Mouse (Mus musculus) adipocyte (in vitro differentiated cells): Measurements from ENCODE around the gene Serpina3b.

Experiments used
- DNase-seq: peaks from one replicate; pipeline ENCODE4 v3.0.0-alpha.2; 2016; ENCODE audit warnings: low spot score

Serpina3b gene

GRCm38 (mm10) chr12:104175636-104176035 lies 47.8 kb downstream of the Serpina3b start:
- no peak for DNase-seq

GRCm38 (mm10) chr12:104178577-104178976 lies 50.8 kb downstream of the Serpina3b start:
- peak; percentile 11 for DNase-seq

- DNase-seq, result no peak
Observed at GRCm38 (mm10) chr12:104178987-104179386, 51.2 kb downstream of the Serpina3b start.

GRCm38 (mm10) chr12:104185046-104185445 lies 57.2 kb downstream of the Serpina3b start:
- DNase-seq, result no peak

GRCm38 (mm10) chr12:104186041-104186581 lies 58.3 kb downstream of the Serpina3b start:
- peak; percentile 70 for DNase-seq
